Mouse (Mus musculus) CH12.LX (cell line): ENCODE measurements around the gene Hlx. TPM values are rescaled to one million over a fixed set of nuclear protein-coding genes. Genes with fewer than 3 reads are reported as not detected.

Experiments used
- DNase-seq: peaks from one replicate; pipeline ENCODE4 v3.0.0-alpha.2; 2013; ENCODE audit errors: extremely low read depth
- H3K27ac ChIP-seq: 2 replicates; pipeline ENCODE4 v1.5.1; 2012; ENCODE audit warnings: low read depth, mild to moderate bottlenecking, control low read depth, moderate library complexity; ENCODE audit not compliant: insufficient read depth
- H3K27me3 ChIP-seq: replicated peaks from 2 replicates; pipeline ENCODE3; 2012; ENCODE audit warnings: inconsistent platforms
- H3K36me3 ChIP-seq, 2 experiments: replicated peaks in 1 of 2; 2 replicates each; pipeline versions ENCODE3 to v1.6.1; 2012; ENCODE audit warnings: inconsistent platforms in 1 of 2, low read length in 1 of 2, mild to moderate bottlenecking in 1 of 2, mixed read lengths in 1 of 2, moderate library complexity in 1 of 2; ENCODE audit not compliant: control insufficient read depth in 1 of 2, insufficient read depth in 1 of 2
- H3K4me1 ChIP-seq, 2 experiments: 2 replicates each; pipeline ENCODE4 v1.6.1; 2012; ENCODE audit warnings: inconsistent platforms in 1 of 2, moderate library complexity in 1 of 2; ENCODE audit not compliant: insufficient read depth in 2 of 2, control insufficient read depth in 1 of 2
- H3K4me2 ChIP-seq: 2 replicates; pipeline ENCODE4 v1.6.1; 2012; ENCODE audit warnings: low read depth, mild to moderate bottlenecking, control low read depth; ENCODE audit not compliant: poor library complexity, insufficient read depth, severe bottlenecking
- H3K4me3 ChIP-seq, 3 experiments: fragments of 150-350 bp in 1 of 3; sonication (generic) in 1 of 3; replicated peaks in 1 of 3; 2 replicates each; pipeline versions ENCODE3 to v1.5.1; 2011 to 2012; ENCODE audit warnings: low read depth in 2 of 3, low read length in 2 of 3, mild to moderate bottlenecking in 2 of 3, moderate library complexity in 2 of 3, control low read depth in 1 of 3, improper control_type of control experiment in 1 of 3, inconsistent platforms in 1 of 3, mixed read lengths in 1 of 3; ENCODE audit not compliant: poor library complexity in 1 of 3
- H3K79me2 ChIP-seq: replicated peaks from 2 replicates; pipeline ENCODE4 v1.6.1; 2012; ENCODE audit warnings: mild to moderate bottlenecking, moderate library complexity; ENCODE audit not compliant: control insufficient read depth, poor library complexity, insufficient read depth, severe bottlenecking; ENCODE audit errors: extremely low read depth
- H3K9ac ChIP-seq: 2 replicates; pipeline ENCODE4 v1.6.1; 2012; ENCODE audit warnings: low read depth, mild to moderate bottlenecking, control low read depth, moderate library complexity; ENCODE audit not compliant: insufficient read depth
- H3K9me3 ChIP-seq: replicated peaks from 2 replicates; pipeline ENCODE3; 2012; ENCODE audit warnings: low read length, inconsistent platforms, mixed read lengths
- BHLHE40 ChIP-seq: IDR thresholded peaks from 2 replicates; pipeline ENCODE4 v1.6.1; 2011; ENCODE audit warnings: mild to moderate bottlenecking, low read depth, low read length, improper control_type of control experiment
- CHD1 ChIP-seq: IDR thresholded peaks from 2 replicates; pipeline ENCODE4 v1.6.1; 2012; ENCODE audit warnings: low read depth, low read length, improper control_type of control experiment, inconsistent platforms
- ELF1 ChIP-seq: IDR thresholded peaks from 2 replicates; pipeline ENCODE4 v1.6.1; 2014; ENCODE audit warnings: low read depth, mild to moderate bottlenecking, inconsistent platforms, low read length, improper control_type of control experiment
- EP300 ChIP-seq: IDR thresholded peaks from 2 replicates; pipeline ENCODE4 v1.6.1; 2011; ENCODE audit warnings: low read length, improper control_type of control experiment
- ETS1 ChIP-seq: conservative IDR thresholded peaks from 2 replicates; pipeline ENCODE4 v1.6.1; 2012; ENCODE audit warnings: low read depth, mild to moderate bottlenecking, inconsistent platforms, low read length, improper control_type of control experiment, moderate library complexity
- GABPA ChIP-seq: IDR thresholded peaks from 2 replicates; pipeline ENCODE4 v1.6.1; 2012; ENCODE audit warnings: low read depth, low read length, improper control_type of control experiment, inconsistent platforms; ENCODE audit not compliant: insufficient replicate concordance
- HCFC1 ChIP-seq: IDR thresholded peaks from 2 replicates; pipeline ENCODE4 v1.6.1; 2012; ENCODE audit warnings: low read depth, mild to moderate bottlenecking, inconsistent platforms, low read length, improper control_type of control experiment
- IRF4 ChIP-seq: IDR thresholded peaks from 2 replicates; pipeline ENCODE4 v1.6.1; 2014; ENCODE audit warnings: low read depth, mild to moderate bottlenecking, inconsistent platforms, low read length, improper control_type of control experiment
- JUN ChIP-seq: IDR thresholded peaks from 2 replicates; pipeline ENCODE4 v1.6.1; 2011; ENCODE audit warnings: low read depth, mild to moderate bottlenecking, low read length, improper control_type of control experiment, moderate library complexity; ENCODE audit not compliant: insufficient read depth
- MAFK ChIP-seq: IDR thresholded peaks from 2 replicates; pipeline ENCODE4 v1.6.1; 2011; ENCODE audit warnings: low read length, improper control_type of control experiment; ENCODE audit not compliant: insufficient replicate concordance
- MAX ChIP-seq: IDR thresholded peaks from 2 replicates; pipeline ENCODE4 v1.6.1; 2011; ENCODE audit warnings: low read length, improper control_type of control experiment
- MAZ ChIP-seq: IDR thresholded peaks from 2 replicates; pipeline ENCODE4 v1.6.1; 2012; ENCODE audit warnings: low read depth, mild to moderate bottlenecking, inconsistent platforms, low read length, improper control_type of control experiment, moderate library complexity
- MEF2A ChIP-seq: IDR thresholded peaks from 2 replicates; pipeline ENCODE4 v1.6.1; 2014; ENCODE audit warnings: low read depth, mild to moderate bottlenecking, inconsistent platforms, low read length, improper control_type of control experiment, borderline replicate concordance
- MYC ChIP-seq: IDR thresholded peaks from 2 replicates; pipeline ENCODE4 v1.6.1; 2011; ENCODE audit warnings: low read depth, mild to moderate bottlenecking, improper control_type of control experiment, low read length
- NELFE ChIP-seq: IDR thresholded peaks from 2 replicates; pipeline ENCODE4 v1.6.1; 2011; ENCODE audit warnings: low read depth, low read length, improper control_type of control experiment
- NRF1 ChIP-seq: IDR thresholded peaks from 2 replicates; pipeline ENCODE4 v1.6.1; 2014; ENCODE audit warnings: low read depth, mild to moderate bottlenecking, inconsistent platforms, low read length, improper control_type of control experiment, moderate library complexity
- PAX5 ChIP-seq: IDR thresholded peaks from 2 replicates; pipeline ENCODE4 v1.6.1; 2012; ENCODE audit warnings: low read length, inconsistent platforms, mixed read lengths
- POLR2AphosphoS2 ChIP-seq: IDR thresholded peaks from 2 replicates; pipeline ENCODE4 v1.6.1; 2011; ENCODE audit warnings: low read depth, low read length, improper control_type of control experiment
- RAD21 ChIP-seq: IDR thresholded peaks from 2 replicates; pipeline ENCODE4 v1.6.1; 2011; ENCODE audit warnings: low read depth, mild to moderate bottlenecking, low read length, improper control_type of control experiment, moderate library complexity
- SIN3A ChIP-seq: IDR thresholded peaks from 2 replicates; pipeline ENCODE4 v1.6.1; 2012; ENCODE audit warnings: low read length, improper control_type of control experiment, inconsistent platforms
- SMC3 ChIP-seq: IDR thresholded peaks from 2 replicates; pipeline ENCODE4 v1.6.1; 2011; ENCODE audit warnings: low read depth, low read length, improper control_type of control experiment
- TBP ChIP-seq: conservative IDR thresholded peaks from 2 replicates; pipeline ENCODE4 v1.6.1; 2011; ENCODE audit warnings: low read depth, low read length, improper control_type of control experiment
- TCF12 ChIP-seq: IDR thresholded peaks from 2 replicates; pipeline ENCODE4 v1.6.1; 2014; ENCODE audit warnings: low read depth, mild to moderate bottlenecking, inconsistent platforms, low read length, improper control_type of control experiment
- UBTF ChIP-seq: IDR thresholded peaks from 2 replicates; pipeline ENCODE4 v1.6.1; 2012; ENCODE audit warnings: low read depth, mild to moderate bottlenecking, inconsistent platforms, low read length, improper control_type of control experiment, moderate library complexity
- USF1 ChIP-seq: IDR thresholded peaks from 2 replicates; pipeline ENCODE4 v1.6.1; 2014; ENCODE audit warnings: low read depth, mild to moderate bottlenecking, inconsistent platforms, low read length, improper control_type of control experiment
- ZMIZ1 ChIP-seq: IDR thresholded peaks from 2 replicates; pipeline ENCODE4 v1.6.1; 2012; ENCODE audit warnings: low read depth, mild to moderate bottlenecking, inconsistent platforms, low read length, improper control_type of control experiment
- ZNF384 ChIP-seq: IDR thresholded peaks from 2 replicates; pipeline ENCODE4 v1.6.1; 2012; ENCODE audit warnings: low read depth, low read length, improper control_type of control experiment, inconsistent platforms
- dilution Hi-C: fragments of 300-500 bp; cut with MboI; formaldehyde crosslinking; loops from 2 replicates; pipeline ENCODE4 v1.14.3; 2020; ENCODE audit warnings: low sequenced_read_pairs; ENCODE audit not compliant: extremely low pct_unique_long_range_greater_than_20kb, extremely low pct_ligation_motif_present
- in situ Hi-C: fragments of 300-500 bp; cut with MboI; formaldehyde crosslinking; loops from 3 replicates; pipeline ENCODE4 v1.14.3; 2019; ENCODE audit warnings: low sequenced_read_pairs, low pct_ligation_motif_present, low pct_unique_long_range_greater_than_20kb, mixed read lengths
- polyA plus RNA-seq: library from polyadenylated mRNA; unstranded; fragments of >175 nt; gene quantifications from 2 replicates; pipeline ENCODE4 v1.2.1, GENCODE M21; 2012; ENCODE audit warnings: low read depth; ENCODE audit not compliant: insufficient read length
- total RNA-seq, 2 experiments: library from RNA; depleted of rRNA; stranded (reverse); fragments of 300-350 nt in 1 of 2; fragments of >200 nt in 1 of 2; gene quantifications; 2 replicates each; pipeline ENCODE4 v1.2.3; 2012 to 2014

Hlx gene
- total and polyA plus RNA-seq, 3 experiments, result 0.34 to 1.1 (median 0.64) TPM

GRCm38 (mm10) chr1:184721121-184721520 is 11.3 kb downstream of the Hlx start:
- dilution Hi-C loops (no loop called here), in situ Hi-C loops (no loop called here)
- H3K4me1 ChIP-seq, result no peaks in the 10 kb centered on the region
- no peaks in the 10 kb centered on the region for H3K9me3 ChIP-seq
- no peaks in the 10 kb centered on the region for H3K36me3 ChIP-seq
- no peak overlapping the region for H3K27ac ChIP-seq
- no peak for DNase-seq
- no peak overlapping the region for H3K4me2 ChIP-seq
- no peak overlapping the region for H3K9ac ChIP-seq
- TF ChIP-seq MEF2A, result no peak
- TF ChIP-seq USF1, result no peak
- no peak for TF ChIP-seq GABPA
- no peak for TF ChIP-seq EP300
- TF ChIP-seq MAZ, result no peak
- TF ChIP-seq PAX5, result no peak
- no peak for TF ChIP-seq SMC3
- no peak for TF ChIP-seq JUN
- TF ChIP-seq SIN3A, result no peak
- no peak for TF ChIP-seq TBP
- TF ChIP-seq IRF4, result no peak
- TF ChIP-seq MYC, result no peak
- TF ChIP-seq ELF1, result no peak
- TF ChIP-seq POLR2AphosphoS2, result no peak
- TF ChIP-seq NRF1, result no peak
- TF ChIP-seq MAFK, result no peak
- TF ChIP-seq ZMIZ1, result no peak
- no peaks in the 10 kb centered on the region for H3K79me2 ChIP-seq
- H3K4me3 ChIP-seq, result no peak overlapping the region
- no peaks in the 10 kb centered on the region for H3K27me3 ChIP-seq

- dilution Hi-C loops (no loop called here), in situ Hi-C loops (no loop called here)
- TF ChIP-seq SMC3 (no peak), TCF12 (no peak), RAD21 (no peak), CHD1 (no peak), ETS1 (no peak), USF1 (no peak), MAFK (no peak), MAX (no peak), NELFE (no peak), HCFC1 (no peak), POLR2AphosphoS2 (no peak), ZMIZ1 (no peak), UBTF (no peak), EP300 (no peak), ELF1 (no peak), GABPA (no peak), ZNF384 (no peak), SIN3A (no peak), BHLHE40 (no peak)
- H3K36me3 ChIP-seq, result no peaks in the 10 kb centered on the region
- H3K27ac ChIP-seq, result no peak overlapping the region
- H3K27me3 ChIP-seq, result no peaks in the 10 kb centered on the region
- H3K9ac ChIP-seq, result no peak overlapping the region
- no peaks in the 10 kb centered on the region for H3K79me2 ChIP-seq
- no peak overlapping the region for H3K4me2 ChIP-seq
- no peak overlapping the region for H3K4me3 ChIP-seq
- no peaks in the 10 kb centered on the region for H3K4me1 ChIP-seq
- DNase-seq, result no peak
- H3K9me3 ChIP-seq, result no peaks in the 10 kb centered on the region
These were observed 12.0 kb downstream of the Hlx start for GRCm38 (mm10) chr1:184720162-184721025.
